Mouse (Mus musculus) bone marrow macrophage, adult 2 months (primary cell): Measurements from ENCODE around the gene Mad1l1. TPM values are rescaled to one million over a fixed set of nuclear protein-coding genes. Genes with fewer than 3 reads are reported as not detected.

Experiments
- H3K27ac ChIP-seq: 2 replicates; pipeline ENCODE4 v1.5.1; 2012; ENCODE audit warnings: low read depth, low read length; ENCODE audit not compliant: insufficient read depth
- H3K4me1 ChIP-seq: 2 replicates; pipeline ENCODE4 v1.6.1; 2012; ENCODE audit warnings: low read length; ENCODE audit not compliant: control insufficient read depth, insufficient read depth
- H3K4me3 ChIP-seq: 2 replicates; pipeline ENCODE4 v1.5.1; 2012; ENCODE audit warnings: mild to moderate bottlenecking, low read length, moderate library complexity; ENCODE audit not compliant: insufficient read depth
- CTCF ChIP-seq: IDR thresholded peaks from 2 replicates; pipeline ENCODE4 v1.5.1; 2012; ENCODE audit warnings: low read depth, mild to moderate bottlenecking, low read length, moderate library complexity
- POLR2A ChIP-seq: IDR thresholded peaks from 2 replicates; pipeline ENCODE4 v1.6.1; 2012; ENCODE audit warnings: mild to moderate bottlenecking, low read depth, low read length, borderline replicate concordance
- polyA plus RNA-seq: library from polyadenylated mRNA; stranded (reverse); fragments of >200 nt; gene quantifications from 2 replicates; pipeline ENCODE4 v1.2.4, GENCODE M21; 2012; ENCODE audit not compliant: missing spikeins, insufficient read depth, insufficient read length

The Mad1l1 gene
- polyA plus RNA-seq, 1 experiment: 16.5 TPM

DNA sequence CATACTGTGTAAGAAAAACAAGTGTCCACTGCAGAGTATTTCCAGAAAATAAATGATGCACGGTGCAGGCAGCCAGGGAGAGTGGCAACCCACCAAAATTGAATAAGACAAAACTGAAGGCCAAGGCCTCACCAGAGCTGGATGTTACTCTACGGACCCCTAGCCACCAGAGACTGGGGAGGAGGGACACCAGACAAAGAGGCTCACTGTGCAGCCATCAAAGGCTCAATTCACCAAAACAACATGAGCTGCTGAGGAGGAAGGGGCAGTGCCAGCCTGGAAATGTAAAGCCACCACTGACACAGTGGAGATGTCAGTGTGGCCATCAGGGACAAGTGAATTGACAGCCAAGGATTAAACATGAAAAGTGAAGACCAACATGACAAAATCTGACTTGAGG, 169.5 kb downstream of the Mad1l1 start:
- Histone ChIP-seq H3K4me1 (peaks cover 11% of the 10 kb centered on the region), H3K27ac (no peak overlapping the region), H3K4me3 (no peak overlapping the region)
- TF ChIP-seq POLR2A: no peak
- TF ChIP-seq CTCF: no peak

DNA sequence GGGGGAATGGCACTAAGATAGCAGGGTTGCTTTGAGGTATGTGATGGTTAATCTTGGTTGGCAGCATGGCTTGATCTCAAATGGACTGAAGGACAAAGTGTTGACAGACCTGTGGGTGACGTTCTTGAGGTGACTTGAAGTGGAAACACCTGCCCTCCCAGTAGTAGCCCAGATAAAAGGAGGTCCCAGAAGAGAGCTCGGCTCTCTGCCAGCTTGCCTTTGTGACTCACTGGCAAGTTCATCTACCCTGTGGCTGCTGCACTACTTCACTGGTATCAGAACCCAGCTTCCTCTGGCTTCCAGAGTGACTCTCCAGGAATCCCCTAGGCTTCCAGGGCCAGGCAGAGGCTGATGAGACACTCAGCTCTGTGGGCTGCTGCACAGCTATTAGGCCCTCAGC, 170.2 kb downstream of the Mad1l1 start:
- Histone ChIP-seq H3K4me1 (peaks cover 11% of the 10 kb centered on the region), H3K27ac (no peak overlapping the region), H3K4me3 (no peak overlapping the region)
- TF ChIP-seq CTCF: no peak
- TF ChIP-seq POLR2A: no peak

DNA sequence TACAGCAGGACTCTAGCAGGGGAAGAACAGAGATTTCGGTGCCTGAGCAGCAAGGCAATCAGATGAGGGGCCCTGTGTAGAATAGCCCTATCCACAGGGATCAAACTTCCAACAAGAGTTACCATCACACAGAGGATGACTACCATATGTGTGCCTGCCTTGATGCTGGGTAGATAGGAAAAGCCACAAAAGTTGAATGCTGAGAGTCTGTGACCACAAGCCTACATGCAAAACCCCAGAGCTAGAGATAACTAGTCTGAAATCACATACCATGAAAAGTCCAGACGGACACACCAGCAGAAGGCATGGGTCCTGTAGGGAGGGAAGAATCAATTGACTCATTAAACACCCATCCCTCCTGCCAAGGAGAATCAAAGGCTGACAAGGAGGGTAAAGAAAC, 170.7 kb downstream of the Mad1l1 start:
- TF ChIP-seq CTCF: no peak
- no peak for TF ChIP-seq POLR2A

GRCm38 (mm10) chr5:140150136-140150535, 171.2 kb downstream of the Mad1l1 start:
- Histone ChIP-seq H3K27ac (no peak overlapping the region), H3K4me3 (no peak overlapping the region), H3K4me1 (peaks cover 11% of the 10 kb centered on the region)
- no peak for TF ChIP-seq POLR2A
- TF ChIP-seq CTCF: no peak

More for the DNA sequence above, 170.7 kb downstream of the Mad1l1 start:
- Histone ChIP-seq H3K27ac (no peak overlapping the region), H3K4me3 (no peak overlapping the region), H3K4me1 (peaks cover 11% of the 10 kb centered on the region)

DNA sequence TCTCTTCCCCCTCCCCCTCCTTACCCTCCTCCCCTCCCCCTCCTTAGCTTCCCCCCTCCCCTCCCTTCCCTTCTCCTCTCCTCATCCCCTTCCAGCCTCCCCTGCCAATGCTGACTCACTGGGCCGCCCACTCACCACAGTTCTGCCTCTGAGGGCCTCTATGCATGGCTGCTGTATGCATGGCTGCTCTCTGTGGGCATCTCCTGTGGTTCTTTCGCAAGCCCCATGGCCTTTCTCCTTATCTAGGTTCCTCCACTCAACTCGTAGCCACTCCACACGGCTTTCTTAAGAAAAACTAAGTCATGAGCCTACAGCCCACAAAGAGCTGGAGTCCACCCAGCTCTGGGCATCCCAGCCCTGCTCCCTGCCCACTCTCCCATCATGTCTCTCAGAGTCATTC, 172.1 kb downstream of the Mad1l1 start:
- no peak overlapping the region for H3K4me3 ChIP-seq
- TF ChIP-seq CTCF (no peak), POLR2A (no peak)
- peaks cover 11% of the 10 kb centered on the region for H3K4me1 ChIP-seq
- no peak overlapping the region for H3K27ac ChIP-seq

DNA sequence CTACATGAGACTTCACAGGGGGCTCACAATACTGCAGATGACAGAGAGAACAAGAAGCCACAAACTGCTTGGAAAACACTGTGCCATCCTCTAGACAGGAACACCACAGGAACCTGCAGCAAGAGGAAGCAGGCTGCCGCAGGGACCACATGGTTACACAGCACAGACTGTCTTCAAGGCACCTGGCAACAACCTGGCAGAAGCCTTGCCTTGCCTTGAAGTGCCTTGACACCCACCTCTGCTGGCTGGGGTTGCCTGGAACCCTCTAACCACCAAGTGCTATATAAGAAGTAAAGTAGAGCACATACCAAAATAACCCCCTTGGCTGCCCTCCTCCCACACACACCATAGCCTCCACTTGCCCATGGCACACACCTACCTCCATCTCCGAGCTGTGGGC, 177.8 kb downstream of the Mad1l1 start:
- peaks cover 8% of the 10 kb centered on the region for H3K4me1 ChIP-seq

DNA sequence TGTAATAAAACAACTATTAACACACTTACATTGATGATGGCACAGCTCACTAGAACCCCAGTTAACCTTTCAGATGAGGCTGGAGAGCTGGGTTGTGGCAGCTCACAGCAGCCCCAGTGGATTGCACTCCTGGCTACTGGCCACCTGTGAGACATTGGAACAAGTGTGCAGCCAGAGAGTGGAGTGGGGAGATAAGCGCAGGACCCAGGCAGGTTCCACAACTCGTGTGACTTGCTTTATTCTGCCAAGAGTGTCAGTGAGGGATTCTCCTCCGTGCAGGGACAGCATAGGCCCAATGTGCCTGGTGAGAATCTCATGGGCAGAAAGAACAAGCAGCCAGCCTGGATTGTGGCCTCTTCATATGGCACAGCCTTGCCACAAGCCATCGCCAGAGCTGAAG, 180.0 kb downstream of the Mad1l1 start:
- peaks cover 20% of the 10 kb centered on the region for H3K4me1 ChIP-seq
- no peak overlapping the region for H3K27ac ChIP-seq
- TF ChIP-seq POLR2A (no peak), CTCF (no peak)
- H3K4me3 ChIP-seq: no peak overlapping the region

More for the DNA sequence above, 177.8 kb downstream of the Mad1l1 start:
- no peak for TF ChIP-seq POLR2A
- TF ChIP-seq CTCF: no peak
- H3K4me3 ChIP-seq: no peak overlapping the region
- H3K27ac ChIP-seq: no peak overlapping the region

DNA sequence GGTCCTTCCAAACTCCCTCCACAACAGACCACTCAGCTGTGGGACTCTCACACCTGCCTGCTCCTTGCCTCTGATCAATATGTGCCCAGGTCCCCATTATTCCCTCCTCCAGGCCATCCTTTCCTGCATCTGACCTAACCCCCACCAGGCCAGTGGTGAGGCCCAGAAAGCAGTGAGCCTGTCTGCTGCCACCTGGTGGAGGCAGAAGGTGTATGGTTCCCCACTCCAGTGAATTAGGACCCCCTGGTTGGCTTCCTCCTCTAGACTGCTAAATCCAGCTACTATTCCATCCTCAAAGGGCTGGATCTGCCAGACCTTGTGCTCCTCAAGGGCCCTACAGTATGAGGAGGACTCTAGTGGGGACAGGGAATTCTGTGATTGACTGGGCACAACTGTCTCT, 181.1 kb downstream of the Mad1l1 start:
- peaks cover 20% of the 10 kb centered on the region for H3K4me1 ChIP-seq
- H3K4me3 ChIP-seq: no peak overlapping the region
- TF ChIP-seq CTCF: peak; percentile 96
- no peak for TF ChIP-seq POLR2A
- no peak overlapping the region for H3K27ac ChIP-seq

- Histone ChIP-seq H3K27ac (no peak overlapping the region), H3K4me3 (no peak overlapping the region), H3K4me1 (peaks cover 20% of the 10 kb centered on the region)
- TF ChIP-seq CTCF (no peak), POLR2A (no peak)
Observed at GRCm38 (mm10) chr5:140135734-140136625, 185.4 kb downstream of the Mad1l1 start.

DNA sequence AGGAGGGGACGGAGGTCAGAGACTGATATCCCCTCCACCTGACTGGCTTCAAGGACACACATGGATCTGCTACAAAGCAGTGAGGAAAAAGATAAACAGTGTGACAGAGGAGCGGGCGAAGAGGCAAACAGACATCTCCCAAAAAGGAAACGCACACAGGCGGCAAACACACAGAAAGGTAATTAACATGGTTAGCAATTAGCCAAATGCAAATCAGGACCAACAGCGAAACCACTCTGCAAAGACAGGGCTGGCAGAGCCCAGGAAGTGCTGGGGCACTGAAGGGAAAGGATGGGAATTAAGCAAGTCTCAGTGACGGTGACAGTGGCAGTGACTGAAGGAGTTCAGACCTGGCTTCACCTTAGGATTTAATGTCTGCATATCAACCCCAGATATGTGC, 187.3 kb downstream of the Mad1l1 start:
- TF ChIP-seq CTCF: no peak
- no peak for TF ChIP-seq POLR2A
- Histone ChIP-seq H3K27ac (no peak overlapping the region), H3K4me1 (peaks cover 15% of the 10 kb centered on the region), H3K4me3 (no peak overlapping the region)
